Mouse (Mus musculus) right cerebral cortex, postnatal 14 days (tissue): ENCODE measurements around the gene Grik3.
A peak's percentile ranks its signal among the peaks of the same experiment; 100 is the strongest.

ENCODE experiments used
- DNase-seq: peaks from one replicate; pipeline ENCODE4 v3.0.0; 2022

The Grik3 gene

DNA sequence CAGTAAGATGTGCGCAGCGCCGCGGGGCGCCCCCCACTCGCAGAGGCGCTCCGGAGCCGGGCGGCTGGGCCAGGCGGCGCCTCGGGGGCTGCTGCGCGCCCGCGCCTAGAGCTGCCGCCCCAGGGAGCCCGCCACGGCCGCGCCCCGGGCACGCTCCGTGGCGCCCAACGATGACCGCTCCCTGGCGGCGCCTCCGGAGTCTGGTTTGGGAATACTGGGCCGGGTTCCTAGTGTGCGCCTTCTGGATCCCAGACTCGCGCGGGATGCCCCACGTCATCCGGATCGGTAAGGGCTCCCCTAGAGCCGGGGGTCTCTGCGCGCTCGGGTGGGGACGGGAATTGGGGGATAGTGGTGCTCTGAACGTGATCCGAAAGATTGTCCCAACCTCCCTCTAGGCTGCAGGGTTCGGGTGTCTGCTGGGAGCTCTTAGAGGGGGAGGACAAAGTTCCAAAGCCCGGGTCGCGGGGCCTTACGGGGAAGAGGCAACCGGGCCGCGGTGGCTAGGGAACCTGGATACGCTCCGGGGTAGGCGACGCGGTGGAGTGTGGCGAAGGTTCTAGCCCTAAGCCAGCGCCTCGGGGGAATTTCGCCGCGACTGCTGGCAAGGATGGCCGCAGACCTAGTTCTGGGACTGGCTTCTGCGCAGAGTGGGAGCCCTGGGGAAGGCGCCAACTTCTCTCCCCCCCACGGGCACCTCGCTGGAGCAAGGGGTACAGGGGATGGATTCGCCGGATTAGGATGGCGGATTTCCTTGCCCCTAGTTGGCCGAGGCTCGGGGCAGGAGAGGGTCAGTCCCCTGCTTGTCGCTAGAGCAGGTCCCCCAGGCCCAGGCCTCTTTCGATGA lies at the start of gene Grik3:
Gene Grik3 (plus strand): TSS at position 40 of the 844 bp plus-strand sequence.
- peak; percentile 28 for DNase-seq

DNA sequence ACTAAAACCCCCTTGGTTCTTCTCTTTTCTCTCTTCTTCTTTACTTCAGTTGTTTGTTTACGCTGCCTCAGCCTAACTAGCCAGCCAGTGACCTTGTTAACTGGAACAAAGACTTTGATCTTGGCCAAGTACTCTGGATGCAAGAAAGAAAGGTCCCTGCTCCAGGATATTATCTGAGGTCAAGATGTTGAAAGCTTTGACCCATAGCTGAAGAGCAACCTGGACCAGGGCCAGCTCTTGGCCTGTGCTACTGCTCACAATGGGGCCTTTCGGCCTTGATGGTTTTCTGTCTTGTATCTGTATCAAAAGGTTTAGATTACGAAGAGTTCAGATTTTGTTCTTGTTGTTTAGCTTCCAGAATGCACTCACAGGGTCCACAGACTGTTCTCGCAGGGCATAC lies 48.7 kb upstream of the Grik3 start:
- DNase-seq: no peak

DNA sequence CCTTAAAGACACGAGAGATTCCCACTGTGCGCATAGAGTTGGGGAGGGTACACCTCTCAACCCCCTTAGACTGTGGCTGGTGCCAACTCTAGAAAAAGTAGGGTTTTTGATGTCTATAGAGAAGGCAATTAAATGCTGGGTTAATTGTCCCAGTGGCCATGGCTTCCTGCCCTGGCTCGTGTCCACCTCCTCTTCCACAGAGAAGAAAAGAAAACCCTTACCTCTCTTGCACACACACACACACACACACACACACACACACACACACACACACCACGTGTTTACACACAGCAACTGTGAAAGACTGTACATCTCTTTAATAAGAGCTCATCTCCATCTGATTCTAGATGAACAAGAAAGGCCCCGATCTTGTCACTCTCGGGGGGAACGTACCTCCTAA lies 46.1 kb upstream of the Grik3 start:
- DNase-seq: no peak

DNA sequence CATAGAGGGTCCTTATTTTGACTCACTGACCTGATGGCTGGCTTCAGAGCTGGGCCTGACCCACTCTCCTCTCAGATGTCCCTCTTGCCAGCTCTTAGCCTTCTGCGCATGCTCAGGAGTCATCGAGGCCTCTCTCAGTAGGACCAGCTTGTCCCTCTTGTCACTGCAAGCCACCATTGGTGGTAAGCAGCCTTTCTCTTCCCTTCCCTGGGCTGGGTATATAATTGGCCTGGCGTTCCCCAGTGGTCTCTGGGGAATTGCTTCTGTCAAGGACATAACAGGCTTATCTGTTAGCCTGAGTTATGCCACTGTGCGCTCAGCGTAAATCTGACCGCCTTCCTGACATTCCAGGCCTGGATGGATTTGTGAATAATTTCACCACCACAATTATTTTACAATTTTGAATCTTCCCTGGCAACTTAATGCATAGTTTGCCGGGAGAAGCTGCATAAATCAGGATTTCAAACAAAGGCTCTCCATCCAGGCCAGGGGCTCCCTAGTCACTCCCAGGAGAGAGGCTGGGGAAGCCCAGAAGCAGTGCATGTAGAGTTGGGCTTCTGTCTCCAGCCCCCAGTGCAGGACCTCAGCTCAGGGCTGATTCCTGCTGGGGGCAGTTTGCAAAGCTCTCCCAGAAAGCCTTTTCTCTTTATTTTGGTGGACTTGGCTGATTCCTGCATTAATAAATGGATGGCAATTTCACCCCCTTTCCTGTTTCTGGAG lies 39.7 kb upstream of the Grik3 start:
- no peak for DNase-seq

DNA sequence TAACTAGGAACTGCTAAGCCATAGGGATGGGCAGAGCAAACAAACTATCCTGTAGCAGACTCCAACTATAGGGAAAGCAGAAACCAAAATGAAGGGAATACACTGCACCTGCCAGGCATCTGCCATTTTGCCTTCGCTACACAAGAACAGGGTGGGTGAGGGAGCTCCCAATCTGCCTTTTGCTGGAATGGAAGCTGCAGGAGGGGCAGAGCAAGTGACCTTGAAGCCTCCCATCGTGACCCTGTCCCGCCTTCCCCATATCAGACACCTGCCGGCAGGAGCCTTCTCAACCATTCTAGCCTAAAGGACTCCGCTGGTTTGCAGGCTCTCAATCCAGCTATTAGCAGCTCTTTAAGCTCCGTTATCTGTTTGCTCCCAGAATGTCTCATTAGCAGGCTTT lies 38.7 kb upstream of the Grik3 start:
- no peak for DNase-seq

DNA sequence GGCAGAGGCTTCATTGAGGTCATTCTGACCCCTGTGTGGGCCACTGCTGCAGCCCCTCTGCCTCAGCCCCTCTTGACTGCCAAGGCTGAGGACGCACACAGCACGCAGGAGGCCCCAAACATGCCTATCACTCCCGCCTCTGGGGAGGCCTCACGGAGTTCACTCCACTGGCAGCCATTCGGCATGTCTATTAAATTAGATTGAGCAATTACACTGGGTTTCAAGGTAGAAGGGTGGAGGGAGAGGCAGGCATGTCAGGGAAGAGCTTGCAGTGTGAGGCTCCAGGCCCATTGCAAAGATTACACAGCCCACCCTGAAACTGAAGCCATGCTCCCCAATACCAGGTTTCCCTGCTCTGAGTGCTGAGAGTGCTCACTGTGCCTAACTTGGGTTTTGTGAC lies 34.0 kb upstream of the Grik3 start:
- DNase-seq: no peak

DNA sequence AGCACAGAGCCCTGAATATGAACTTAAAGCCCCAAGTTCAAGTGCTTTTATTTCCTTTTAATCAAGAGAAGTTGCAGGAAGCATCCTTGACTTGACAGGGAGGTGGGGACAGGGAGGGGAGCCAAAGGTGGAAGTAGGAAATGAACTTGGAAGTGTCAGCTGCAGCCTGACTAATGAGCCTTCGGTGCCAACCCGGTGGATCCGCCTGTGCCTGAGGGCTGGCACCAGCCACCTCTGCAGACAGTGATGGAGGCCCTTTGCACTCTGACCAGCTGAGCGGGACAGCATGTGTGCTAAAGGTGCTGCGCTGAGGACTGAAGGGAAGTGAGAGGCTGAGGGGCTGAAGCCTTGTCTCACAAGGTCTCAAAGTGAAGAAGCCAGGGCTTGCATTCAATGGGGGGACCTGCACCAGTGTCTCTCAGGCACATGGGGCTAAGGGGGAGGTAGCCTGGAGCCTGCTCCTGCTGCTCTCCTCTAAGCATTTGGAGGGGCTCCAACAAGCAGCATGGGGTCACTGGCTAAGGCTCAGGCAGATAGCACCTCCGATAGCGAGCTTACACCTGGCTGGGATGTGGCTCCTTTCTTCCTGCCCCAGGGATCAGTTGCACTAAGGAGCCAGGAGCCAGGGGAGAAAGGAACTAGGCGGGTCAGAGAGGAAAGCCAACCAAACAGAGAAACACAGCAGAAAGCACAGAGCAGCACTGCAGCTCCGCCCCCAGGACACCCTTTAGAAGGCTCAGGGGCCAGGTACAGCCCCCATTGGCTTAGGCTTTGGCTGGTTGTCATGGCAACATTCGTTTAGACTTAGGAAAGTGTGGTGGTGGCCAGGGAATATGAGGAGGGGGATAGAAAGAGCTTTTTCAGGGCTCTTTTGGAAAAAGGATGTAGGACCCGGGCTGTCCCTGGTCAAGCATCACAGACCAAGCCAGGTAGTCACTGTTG lies 33.1 kb upstream of the Grik3 start:
- DNase-seq: no peak

DNA sequence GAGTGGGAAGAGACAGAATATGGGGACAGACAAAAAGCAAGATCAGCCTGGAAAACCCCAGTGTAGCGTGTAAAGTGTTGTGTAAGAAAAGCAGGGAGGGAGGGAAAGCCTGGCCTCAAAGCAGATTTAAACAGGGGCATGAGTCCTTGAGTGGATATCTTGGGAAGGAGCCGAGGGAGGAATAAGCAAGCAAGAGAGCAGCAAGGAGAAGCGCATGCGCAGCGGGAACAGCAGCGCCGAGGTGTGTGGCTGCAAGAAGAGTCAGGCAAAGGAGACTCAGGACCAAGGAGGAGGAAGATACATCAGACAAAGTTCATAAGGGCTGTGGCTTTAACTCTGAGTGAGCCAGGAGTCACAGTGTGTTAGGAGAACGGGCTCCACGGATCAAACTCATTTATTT lies 30.7 kb upstream of the Grik3 start:
- DNase-seq: no peak

DNA sequence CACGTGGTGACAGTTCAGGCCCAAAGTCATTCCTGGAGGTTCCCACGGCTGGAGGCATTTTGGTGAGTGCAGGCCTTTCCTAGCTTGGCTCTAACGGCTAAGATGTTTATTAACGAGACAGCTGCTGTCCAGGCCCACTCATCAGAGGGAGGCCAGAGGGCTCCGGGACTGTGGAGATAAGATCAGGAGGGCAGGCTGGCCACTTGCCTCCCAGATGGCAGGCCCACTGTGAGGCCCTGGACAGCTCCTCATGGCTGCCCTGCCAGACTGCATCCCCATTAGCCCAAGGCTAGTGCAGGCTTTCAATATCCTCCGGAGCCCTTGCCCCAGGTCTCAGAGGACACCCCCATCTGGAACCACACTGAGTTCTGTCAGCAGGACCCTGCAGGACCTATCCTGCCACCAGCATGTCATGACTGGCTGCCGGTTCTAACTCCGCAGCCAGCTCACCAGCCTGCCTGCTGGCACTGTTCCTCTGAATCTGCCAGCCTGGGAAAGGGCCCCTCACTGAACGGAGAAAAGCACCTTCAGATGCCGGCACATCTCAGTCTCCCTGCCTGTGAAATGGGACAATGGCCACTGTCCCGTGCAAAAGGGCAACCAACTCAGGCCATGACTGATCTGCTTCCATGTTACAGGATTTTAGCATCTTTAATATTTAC lies 20.7 kb upstream of the Grik3 start:
- no peak for DNase-seq

DNA sequence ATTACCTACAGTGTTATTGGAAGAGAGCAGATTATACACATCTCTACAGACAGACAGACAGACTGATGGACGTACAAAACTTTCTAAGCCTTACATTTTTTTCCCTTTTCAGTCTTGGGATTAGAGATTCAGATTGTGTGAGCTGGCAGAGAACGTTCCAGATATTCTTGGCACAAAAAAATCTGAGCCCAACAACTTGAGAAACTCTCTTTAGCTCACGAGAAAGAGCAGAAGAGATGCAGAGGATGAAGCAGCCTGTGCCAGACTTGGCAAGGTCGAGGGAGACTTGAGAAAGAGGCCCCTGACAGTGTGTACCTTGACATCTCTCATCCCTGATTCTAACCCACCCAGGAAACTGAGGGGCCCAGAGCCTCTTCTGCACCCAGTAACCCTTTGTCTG lies 15.6 kb upstream of the Grik3 start:
- DNase-seq: no peak

DNA sequence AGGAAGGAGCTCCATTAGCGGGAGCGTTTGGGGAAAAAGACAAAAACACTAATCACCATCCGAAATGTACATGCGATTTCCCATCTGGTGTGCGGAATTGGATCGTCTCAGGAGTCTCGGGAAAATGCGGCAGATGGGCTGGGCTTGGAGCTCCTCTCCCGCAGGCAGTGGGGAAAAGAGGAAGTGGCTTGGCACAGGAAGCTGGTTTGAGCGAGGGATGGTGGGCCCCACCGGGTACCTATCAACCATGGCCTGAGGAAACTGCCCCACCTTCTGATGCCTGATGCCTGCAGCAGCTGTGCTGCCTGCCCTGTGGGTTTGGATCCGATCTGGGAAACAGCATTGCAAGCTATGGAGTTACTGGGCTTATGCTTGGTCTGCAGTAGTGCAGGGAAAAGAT lies 12.4 kb upstream of the Grik3 start:
- peak; percentile 51 for DNase-seq

DNA sequence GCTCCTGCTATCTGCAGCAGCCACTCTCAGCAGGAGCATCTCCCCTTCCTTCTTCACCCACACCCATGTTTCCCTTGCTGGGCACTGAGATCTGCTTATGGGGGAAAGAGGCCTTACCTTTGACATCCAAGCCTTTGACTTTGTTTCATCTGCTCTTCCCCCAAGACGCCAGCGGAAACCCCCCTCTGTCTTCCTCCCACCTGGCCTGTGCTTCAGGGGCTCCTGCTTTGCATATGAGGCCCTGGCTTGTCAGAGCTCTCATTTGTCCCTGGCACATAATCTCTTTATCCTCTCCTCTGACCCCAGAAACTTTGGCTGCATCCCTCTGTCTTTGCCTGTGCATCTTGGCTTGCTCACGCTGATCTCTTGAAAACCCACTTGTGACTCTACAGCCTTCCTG lies 9.2 kb upstream of the Grik3 start:
- no peak for DNase-seq

DNA sequence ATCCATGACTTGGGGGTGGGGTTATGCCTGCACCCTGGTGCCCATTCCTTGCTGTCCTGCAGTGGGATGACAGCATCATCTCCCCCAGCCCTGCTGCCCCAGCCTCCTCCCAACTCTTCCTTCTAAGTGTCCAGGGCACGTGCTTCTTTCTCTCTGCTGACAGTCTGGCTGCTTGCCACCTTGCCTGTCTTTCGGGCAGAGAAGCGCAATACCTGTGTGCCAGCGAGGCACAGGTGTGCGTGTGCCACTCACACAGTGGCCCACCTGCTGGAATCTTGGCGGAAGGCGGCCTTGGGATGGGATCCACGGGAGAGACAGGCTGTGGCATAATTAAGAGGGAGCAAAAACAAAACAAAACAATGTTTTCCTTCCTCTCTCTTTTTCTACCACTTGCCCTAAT lies 6.4 kb upstream of the Grik3 start:
- DNase-seq: no peak

DNA sequence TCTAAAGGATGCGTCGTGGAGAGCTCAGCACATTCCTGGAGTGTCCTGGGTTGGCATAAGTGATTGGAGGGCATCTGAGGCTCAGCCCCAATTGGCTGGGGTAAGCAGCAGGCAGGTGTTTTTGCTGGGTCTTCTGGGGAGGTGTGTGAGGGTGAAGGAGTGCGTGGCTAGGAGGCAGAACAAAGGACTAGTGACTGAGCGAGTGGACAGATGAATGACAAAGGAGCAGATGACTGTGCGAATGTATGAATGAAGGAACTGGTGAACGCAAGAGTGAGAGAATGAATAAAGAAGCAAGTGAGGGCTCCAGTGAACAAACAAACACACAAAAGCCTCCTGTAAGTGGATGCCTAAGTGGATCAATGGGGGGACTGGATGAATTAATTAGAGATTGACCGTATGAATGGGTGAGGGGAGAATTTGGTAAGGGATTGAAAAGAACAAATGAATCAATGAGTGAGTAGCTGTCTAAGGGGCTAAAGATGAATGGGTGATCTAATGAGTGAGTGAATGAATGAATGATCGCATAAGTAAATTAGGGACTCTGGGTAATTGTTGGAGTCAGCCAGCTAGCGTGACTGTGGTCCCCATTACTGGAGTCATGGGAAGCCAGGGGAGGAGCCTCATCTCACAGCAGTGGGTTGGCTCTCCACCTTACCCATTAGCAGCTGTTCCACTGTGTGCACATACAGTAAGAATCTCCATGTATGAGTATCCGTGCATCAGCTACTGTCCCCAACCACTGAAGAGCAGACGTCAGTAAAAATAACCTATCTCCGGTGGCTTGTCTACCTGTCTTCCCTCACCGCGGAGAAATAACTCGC lies 4.9 kb upstream of the Grik3 start:
- no peak for DNase-seq

DNA sequence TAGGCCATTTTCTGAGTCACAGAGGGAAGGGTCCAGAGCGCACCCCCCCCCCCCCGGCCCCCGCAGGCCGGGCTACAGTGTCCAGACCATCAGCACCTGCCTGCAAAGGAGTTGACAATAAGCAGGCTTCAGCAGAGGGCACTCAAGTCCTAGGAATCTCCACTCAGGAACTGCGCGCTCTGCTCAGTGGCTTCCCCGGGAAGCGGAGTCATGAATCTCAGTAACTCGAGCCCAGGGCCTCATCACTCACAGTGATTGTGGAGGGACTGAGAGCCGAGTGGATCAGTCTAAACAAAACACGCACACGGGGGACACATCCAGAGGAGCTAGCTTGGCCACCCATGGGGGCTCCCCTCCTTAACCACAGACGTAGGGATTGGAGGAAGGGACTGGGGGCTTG lies 3.9 kb upstream of the Grik3 start:
- peak; percentile 43 for DNase-seq

DNA sequence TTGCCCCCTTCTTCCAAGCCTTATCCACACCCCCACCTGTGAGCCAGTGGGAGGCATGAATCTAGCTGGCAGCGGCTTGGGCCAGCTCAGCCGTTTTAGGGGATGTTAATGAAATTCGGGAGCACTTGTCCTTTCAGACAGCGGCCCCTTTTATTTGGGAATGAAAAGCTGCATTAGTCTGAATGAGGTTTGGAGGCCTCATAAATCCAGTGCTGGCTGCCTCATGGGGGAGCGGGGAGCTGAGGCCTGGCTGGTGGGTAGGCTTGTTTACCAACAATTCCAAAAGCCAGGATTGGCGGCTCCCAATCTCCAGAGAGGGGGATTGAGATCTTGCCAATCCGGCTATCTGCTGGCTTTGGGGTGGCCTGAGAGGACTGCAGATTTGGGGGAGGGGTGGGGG lies 3.5 kb upstream of the Grik3 start:
- no peak for DNase-seq

DNA sequence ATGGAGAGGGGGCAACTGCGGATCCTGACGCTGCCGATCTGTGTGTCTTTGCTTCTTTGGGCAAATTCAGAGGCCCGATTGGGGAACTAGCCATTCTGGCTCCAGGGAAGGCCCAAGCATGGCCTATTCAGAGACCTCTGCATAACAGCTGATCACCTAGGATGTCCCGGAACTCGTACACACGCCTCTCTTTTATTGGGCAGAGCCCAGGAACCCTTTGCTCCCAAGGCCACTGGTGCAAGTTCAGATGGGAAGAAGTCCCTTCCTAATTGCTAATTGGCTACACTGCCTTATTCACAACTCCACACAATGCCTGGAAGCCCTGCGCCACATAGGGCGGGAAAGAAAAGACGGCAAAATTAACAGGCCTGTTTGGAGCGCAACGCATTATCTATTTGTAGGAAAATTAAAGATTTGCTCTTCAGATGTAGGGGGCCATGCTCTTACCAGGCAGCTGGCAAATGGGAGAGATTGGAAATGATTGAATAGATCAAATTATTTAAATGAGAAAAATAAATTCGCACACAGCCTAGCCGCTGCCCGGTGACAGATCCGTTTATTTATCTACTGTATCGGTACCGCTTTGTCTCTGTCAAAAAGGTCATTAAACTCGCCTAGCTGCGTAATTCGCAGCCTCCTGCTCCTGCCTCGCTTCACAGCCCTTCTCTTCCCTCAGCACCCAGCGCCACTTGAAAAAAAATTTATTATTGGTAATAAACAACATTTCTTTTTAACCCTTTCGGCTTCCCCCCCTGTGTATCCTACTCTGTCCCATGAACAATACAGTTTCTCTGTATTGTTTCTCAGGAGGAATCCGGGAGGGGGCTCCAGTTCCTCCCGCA lies 1.5 kb upstream of the Grik3 start:
- DNase-seq: no peak

DNA sequence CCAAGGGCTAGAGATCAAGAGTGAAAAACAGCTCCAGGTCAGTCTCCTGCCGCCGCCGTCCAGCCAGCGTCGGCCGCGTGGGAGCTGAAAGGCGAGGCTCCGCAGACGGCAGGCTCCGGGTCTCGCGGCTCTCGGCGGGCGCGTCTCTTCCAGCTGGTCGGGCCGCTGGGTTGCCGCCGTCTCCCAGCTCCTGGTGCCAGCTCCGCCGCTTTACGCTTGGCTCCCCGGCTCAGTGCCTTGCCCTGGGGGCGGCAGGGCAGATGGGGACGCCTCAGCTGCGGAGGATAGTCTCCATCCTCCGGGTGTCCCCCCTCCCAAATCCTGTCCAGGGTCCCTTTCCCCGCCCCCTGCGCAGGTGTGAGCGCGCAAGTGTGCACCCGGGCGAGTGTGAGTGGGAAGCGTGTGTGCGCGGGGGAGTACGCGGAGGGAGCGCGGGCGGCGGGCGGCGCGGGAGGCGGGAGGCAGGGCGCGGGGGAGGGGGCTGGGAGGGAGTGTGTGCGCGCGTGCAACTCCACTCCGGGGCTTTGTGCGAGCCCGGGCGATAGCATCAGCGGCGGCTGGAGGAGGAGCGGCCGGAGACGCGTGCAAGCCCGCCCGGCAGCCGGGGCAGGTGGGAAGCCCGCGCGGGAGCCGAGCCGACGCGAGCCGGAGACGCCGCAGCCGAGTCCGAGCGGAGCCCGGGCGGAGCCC lies 454 bp upstream of the Grik3 start:
- DNase-seq: peak; percentile 65

DNA sequence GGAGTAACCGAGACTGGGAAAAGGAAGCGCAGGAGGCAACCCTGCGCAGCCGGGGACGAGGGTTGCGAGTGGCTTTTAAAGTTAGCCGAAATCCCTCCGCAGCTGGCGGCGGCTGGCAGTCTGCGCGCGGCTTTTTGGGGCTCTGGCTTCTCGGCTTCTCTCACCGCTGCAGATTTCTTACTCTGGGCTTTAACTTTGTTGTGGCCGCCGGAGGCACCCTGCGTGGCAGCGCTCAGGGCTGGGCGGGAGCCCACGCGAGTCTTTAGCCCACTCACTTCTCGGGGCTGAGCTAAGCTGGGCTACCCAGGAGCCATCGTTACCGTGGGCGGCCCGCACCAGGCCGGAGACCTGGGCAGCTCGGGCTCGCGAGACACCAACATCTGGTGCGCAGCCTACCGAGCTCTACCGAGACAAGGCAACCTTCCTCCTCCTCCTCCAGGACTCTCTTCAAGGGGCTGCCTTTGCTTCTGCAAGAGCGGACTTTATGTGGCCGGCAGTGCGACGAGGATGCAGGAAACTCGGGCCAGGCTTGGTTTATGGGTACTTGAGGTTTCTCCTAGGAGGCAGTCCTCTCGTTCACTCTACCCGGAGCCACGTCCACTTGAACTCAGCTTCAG lies 1.1 kb downstream of the Grik3 start:
- DNase-seq: no peak

DNA sequence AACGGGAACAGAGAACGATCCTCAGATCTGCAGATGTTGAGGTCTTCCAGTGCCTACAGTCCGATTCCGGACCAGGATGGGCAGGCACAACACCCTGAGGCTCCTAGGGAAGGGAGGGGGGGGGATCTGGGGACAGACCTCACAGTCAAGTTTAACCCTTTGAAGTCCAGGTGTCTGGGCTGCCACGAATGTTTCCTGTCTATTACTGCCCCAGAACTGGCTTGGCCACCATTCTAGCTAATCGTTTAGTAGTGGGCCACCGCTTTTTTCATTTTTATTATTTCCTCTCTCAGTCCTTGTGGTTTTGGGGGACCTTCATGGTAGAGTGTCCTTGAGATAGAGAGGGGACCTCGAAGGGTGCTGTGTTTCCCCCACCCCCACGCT lies 1.6 kb downstream of the Grik3 start:
- no peak for DNase-seq
